Mouse (Mus musculus) T-helper 17 cell (primary cell): ENCODE measurements around the gene Egflam.

ENCODE experiments used
- in situ Hi-C, 2 experiments: fragments of 300-600 bp; cut with MboI, MseI; formaldehyde crosslinking; loops; 1 replicate in 1 of 2; 2 replicates in 1 of 2; pipeline ENCODE4 v1.15.1; 2025; ENCODE audit warnings: high pct_unique_total_duplicates in 2 of 2

Egflam gene

DNA sequence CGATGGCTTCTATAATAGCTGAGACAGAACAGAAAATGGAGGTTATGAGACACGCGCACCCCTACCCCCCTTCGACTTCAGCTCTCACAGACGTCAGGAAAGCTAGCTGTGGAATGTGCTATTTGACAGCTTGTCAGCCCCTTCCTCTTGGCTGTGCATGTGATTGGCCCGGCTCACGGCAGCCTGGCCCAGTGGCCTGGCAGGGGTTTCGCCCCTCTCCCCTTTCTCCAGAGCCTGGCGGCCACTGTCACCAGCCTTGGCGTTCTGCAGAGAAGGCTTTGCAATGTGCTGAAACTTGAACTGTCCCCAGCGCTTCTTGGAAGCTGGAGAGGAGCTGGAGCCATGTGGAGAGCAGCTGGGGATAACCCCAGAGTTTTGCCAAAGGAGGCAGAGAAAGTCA, 175.4 kb downstream of the Egflam start:
- in situ Hi-C loops: loop anchor here (5.0 to 10.0 kb wide), 2 partner anchors 316 to 388 kb away; no protein-coding TSS in a partner anchor

DNA sequence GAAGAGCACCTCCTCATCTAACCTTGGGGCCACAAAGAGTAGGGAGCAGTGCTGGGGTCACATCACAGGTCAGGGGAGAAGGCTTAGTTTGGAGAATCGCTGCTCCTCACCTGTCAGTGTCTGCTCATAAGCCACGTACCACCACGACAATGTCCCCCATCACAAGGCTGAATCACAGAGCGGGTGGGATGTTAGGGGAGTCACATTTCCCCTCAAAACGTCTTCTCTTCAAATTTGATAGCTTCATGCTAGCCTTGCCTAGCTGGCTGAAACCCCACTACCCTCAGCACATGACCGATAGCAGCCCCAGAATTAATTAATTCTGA, 181.0 kb downstream of the Egflam start:
- in situ Hi-C loops: no loop called here

DNA sequence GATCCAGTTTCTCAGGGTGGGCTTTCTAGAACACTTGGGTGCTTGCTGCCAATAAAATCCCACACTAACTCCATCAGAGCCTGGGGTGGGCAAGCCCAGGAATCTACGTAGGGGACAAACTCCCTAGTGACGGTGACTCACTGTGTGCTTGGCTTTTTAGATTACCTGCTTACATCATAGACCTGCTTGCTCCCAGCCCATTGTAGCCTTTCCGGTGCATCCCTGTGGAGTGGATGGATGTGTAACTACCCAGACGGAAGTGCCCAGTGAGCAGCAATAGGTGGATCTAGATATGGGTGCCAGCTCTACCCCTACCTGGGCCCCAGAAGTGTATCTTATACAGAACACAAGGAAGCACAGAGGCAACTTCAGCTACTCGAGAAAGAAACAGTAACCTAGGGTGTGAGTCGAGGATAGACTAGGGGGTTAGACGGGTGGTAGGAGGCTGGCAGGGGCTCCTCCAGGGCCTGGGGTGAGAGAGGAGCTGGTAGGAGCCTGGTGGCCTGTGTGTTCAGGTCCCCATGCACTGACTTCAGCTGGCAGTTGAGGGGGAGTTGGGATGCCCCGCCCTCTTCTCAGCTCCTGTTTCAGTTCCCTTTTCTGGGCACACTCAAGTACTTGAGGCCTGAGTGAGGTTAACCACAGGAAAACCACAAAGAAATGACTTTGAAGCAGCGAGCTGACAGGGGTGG, 181.5 kb downstream of the Egflam start:
- in situ Hi-C loops: no loop called here

DNA sequence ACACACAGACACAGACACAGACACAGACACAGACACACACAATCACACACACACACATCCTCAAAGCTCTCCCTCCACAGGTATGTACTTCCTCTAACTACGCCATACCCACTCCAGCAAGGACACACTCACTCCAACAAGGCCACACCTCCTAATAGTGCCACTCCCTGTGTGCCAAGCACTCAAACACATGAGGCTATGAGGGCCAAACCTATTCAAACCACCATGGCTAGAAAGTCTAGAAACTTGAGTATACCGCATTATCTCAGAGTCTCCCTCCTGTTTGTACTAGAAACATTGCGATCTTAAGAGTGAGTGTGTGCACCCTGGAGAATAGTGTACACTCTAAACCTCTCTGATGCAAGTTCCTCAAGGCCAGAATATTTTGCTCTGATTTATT, 182.3 kb downstream of the Egflam start:
- in situ Hi-C loops: no loop called here

DNA sequence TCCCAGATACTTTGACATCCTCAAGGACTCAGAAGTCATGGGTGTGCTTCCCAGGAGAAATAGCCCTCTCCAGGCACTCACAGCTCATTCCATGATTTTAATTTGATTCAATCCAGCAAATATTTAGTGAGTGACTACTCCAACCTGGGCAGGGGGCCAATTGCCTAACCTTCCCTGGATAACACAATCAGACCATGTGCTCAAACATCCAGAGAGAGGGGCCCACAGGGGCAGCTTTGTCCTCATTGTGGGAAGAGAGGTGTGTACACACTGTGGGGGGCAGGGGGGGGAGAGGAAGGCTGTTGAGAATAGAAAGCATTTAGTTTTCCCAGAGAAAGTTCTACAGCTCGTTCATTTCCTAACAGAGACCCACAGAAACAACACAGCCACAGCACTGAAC, 184.5 kb downstream of the Egflam start:
- in situ Hi-C loops: no loop called here

GRCm38 (mm10) chr15:7208180-7208579, 190.0 kb downstream of the Egflam start:
- in situ Hi-C loops: no loop called here

- in situ Hi-C loops: no loop called here
Observed at GRCm38 (mm10) chr15:7207292-7207691, 190.9 kb downstream of the Egflam start.

DNA sequence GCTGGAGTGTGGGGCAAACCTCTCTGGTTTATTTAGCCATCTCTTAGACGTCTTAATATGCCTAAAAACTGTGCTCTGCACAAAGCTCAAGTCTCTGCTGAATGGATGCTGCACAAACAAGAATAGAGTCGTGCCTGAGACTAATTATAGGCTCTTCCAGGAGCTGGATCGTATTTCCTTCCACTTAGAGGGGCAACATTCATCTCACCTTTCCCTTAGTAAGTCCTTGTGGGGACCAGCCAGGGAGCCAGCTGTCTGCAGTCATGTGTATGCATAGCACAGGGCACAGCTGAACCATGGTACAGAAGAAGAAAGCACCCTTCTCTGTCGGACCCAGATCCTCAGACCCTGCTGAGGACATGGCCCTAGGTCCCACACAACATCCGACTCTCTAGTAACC, 192.1 kb downstream of the Egflam start:
- in situ Hi-C loops: no loop called here

DNA sequence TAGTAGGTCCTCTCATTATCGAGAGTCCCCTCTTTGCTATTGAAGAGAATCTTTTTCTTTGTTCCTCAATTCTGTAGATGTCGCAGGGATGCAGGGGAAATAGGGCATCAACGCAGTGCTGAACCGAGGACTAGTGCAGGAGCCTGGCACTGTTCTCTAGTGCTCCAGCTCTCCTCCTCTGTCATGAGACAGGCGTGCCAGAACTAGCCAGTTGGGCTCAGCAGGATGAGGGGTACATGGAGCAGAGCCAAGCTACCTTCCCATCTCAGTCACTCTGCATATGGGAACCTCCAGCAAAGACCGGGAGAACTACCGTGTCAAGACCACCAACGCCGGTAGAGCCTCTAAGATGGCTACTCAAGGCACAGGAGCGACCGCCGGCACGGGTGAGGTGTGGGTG, 193.3 kb downstream of the Egflam start:
- in situ Hi-C loops: no loop called here

GRCm38 (mm10) chr15:7203606-7204330, 194.4 kb downstream of the Egflam start:
- in situ Hi-C loops: no loop called here

GRCm38 (mm10) chr15:7202981-7203380, 195.2 kb downstream of the Egflam start:
- in situ Hi-C loops: no loop called here

DNA sequence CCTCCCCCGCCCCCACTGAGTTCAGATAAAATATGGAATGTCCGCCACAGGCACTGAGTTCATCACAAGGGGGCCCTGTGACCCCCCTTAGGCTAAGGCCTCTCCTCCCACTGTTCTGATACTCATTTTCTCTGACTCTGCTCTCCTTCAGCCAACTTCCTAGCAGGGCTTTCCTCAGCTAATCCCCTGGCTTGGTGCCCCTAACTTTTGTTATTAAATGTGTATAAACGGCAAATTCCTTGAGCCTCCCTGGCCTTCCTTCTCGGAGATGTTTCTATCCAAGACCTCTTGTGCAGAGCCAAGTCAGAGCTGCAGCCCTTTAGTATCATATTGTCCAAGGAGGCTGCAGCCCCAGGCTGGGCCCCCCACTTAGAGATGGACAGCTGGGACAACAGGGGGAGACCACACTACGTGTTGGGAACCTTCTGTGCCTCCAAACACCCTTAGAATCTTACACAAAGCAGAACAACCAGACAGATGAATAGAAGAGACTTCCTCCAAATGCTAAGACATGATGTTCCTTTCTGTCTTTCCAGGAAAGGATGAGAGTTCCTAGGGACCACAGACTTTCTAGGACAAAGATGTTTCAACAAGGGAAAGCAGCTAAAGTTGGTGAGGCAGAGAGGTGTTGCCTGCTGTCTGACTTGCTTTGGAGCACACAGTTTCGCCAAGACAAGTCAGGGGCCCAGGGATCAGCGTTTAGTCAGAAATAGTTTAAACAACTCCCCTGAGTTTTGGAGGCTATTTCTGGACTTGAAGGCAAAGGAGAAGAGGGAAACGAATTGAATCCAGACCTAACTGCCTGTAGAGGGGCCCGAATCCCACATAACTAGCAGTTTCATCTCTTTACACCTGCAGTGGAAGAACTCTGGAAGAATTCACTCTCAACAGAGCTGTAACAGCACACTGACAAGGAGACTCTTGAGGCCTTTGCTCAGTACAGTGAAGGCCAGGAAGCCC, 196.5 kb downstream of the Egflam start:
- in situ Hi-C loops: no loop called here

DNA sequence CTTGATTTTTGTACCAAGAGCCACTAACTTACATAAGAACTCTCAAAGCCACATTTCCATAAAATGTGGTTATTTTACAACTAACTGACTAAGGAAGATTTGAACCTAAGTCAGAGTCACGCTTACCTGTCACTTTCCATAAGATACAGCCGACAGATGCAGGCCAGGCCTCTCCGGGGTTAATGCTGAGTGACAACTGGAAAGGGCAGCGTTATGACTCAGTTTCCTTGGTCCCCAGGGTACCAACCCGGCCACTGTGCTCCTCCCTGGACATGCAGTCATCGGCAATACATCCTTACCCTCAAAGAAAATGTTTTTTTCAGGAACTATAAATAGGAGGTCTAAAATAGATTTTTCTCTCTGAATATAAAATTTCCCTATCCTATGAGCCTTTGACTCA, 197.9 kb downstream of the Egflam start:
- in situ Hi-C loops: no loop called here

DNA sequence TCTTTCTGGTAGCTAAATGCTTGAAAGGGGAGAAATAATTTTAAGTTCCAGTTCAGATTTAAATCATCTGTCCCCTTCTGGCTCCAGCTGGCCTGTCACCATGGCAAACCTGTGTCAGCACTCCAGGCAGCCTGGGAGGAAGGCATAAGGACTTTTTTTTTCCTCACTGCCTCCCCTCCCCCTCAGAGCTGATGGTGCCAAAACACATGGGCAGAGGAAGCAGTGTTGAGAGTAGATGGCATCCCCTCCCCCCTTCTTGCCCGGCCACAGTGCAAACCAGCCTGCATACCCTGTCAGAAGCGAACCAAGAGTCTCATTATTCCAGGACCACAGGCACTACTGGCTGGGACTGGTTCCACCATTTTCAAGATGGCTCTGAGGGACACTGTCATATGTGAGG, 199.4 kb downstream of the Egflam start:
- in situ Hi-C loops: loop anchor here in 1 of 2 experiments (10.0 kb wide), 1 partner anchor 1806 kb away; no protein-coding TSS in a partner anchor

DNA sequence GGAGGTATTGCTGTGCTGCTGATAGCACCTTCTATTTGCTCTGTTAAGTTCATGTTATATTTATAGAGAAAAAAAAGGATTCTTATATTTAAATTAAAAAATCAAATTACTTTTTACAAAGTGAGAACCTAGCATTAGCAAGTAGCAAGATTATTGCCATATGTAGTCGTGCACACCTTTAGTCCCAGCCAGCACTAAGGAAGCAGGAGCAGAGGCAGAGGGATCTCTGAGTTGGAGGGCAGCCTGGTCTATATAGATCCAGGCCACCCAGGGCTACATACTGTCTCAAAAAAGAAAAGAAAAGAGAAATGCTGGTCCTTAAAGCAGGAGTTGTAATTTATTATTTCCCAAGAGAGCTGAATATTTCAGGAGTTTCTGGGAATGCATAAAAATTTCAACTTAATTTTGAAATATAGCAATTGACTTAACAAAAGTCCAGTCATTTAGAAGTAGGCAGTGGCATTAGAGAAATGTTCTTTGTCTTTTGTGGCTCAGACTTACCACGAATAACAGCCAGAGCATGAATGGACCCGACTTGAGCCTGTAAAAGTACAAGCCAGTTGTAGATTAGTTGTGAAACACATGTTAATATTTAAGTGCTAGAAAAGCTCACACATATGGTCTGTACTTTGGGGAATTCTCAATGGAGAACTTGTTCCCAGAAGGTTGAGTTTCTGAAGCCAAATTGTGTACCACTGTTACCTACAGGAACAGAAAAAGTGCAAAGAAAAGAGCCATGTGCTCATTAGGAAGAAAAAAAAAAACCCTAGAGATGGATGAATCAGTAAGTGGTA, 200.3 kb downstream of the Egflam start:
- in situ Hi-C loops: loop anchor here in 1 of 2 experiments (10.0 kb wide), 1 partner anchor 1807 kb away; no protein-coding TSS in a partner anchor

DNA sequence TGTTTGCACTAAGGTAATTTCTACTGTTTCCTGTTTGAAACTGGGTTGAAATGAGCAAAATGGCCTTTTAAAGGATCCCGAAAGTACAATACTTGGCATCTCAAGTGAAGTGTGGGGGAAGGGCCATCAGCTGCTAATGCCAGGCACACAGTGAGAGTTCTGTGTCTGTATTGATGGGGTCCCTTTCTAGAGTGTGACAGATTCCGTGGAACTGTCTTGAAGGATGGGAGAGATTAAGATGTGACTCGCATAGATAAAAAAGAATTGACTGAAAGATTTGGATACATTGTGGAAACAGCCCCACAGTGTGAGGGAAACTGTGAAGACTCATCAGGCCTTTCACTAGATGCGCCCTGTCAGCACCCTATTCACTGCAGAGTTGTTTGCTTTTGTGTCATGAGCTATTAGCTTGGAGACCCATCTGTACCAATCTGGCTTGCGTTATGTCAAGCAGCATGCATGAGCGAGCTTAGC, 203.4 kb downstream of the Egflam start:
- in situ Hi-C loops: loop anchor here in 1 of 2 experiments (10.0 kb wide), 1 partner anchor 1810 kb away; no protein-coding TSS in a partner anchor

DNA sequence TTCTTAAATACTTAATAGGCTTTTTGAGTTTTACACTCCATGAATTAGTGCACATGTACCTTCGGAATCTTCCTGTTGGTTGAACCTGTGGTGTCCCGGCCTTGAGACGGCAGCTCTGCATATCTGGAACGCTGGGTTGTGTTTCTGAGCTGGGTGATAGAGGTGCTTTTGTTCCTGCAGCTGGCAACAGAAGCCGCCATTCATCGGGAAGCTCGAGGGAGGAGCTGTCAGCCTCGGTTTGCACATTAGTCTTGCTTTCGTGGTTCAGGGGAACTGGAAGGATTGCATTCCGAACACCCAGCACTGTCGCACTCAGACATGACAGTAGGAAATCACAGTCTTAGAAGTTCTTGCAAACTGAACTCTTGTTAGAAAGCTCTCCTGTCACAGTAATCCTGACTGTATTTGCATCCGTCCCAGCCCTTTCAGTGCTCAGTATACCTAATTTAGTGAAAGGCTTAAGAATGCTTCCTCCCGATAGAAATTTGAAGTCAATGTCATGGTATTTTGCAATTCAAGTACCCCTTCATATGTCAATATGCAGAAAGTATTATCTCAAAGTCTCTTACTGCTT, 204.0 kb downstream of the Egflam start:
- in situ Hi-C loops: loop anchor here in 1 of 2 experiments (10.0 kb wide), 1 partner anchor 1811 kb away; no protein-coding TSS in a partner anchor

DNA sequence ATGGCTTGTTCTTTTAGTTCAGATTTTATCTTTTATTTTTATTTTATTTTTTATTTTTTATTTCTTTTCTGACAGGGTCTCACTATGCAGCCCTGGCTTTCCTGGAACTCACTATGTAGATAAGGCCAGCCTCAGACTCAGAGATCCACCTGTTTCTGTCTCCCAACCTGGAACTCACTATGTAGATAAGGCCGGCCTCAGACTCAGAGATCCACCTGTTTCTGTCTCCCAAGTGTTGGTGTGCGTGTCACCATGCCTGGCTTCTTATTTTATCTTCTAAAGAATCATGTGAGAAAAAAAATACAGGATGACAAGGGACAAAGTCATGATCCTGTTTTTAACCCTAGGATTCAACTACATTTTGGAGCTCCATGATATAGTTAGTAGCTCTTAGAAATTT, 205.6 kb downstream of the Egflam start:
- in situ Hi-C loops: loop anchor here in 1 of 2 experiments (10.0 kb wide), 1 partner anchor 1812 kb away; no protein-coding TSS in a partner anchor

DNA sequence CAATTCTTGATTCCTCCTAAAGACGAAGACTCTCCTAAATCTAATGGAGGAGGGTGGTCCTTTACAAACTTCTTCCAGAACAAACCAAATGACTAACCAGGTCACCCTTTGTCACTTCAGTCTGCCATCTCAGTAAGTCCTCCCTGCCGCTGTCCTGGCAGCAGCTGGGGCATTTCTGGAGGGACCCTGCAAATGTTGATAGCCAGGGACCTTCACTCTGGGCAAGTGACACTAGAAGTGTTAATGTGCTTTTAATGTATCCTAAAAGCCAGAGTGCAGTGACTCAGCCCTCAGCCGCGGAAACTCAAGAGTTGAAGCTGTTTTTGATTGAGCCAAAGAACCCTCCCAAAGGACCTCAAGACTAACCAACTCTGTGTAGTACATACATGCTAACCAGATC, 207.1 kb downstream of the Egflam start:
- in situ Hi-C loops: loop anchor here in 1 of 2 experiments (10.0 kb wide), 1 partner anchor 1814 kb away; no protein-coding TSS in a partner anchor
